Mouse (Mus musculus) stomach, postnatal 0 days (tissue): ENCODE measurements at regions not wholly inside any gene's neighbourhood (a gene's known extent, or its start where the extent isn't known, plus 50 kb on each side); places are given as distances from the start of the nearest gene placed in this dataset.

Source experiments
- CTCF ChIP-seq: IDR thresholded peaks from 2 replicates; pipeline ENCODE4 v1.5.1; 2016; ENCODE audit warnings: antibody characterized with exemption, low read depth, mild to moderate bottlenecking, moderate library complexity
- EP300 ChIP-seq: optimal IDR thresholded peaks from 2 replicates; pipeline ENCODE3; 2016; ENCODE audit warnings: antibody characterized with exemption

DNA sequence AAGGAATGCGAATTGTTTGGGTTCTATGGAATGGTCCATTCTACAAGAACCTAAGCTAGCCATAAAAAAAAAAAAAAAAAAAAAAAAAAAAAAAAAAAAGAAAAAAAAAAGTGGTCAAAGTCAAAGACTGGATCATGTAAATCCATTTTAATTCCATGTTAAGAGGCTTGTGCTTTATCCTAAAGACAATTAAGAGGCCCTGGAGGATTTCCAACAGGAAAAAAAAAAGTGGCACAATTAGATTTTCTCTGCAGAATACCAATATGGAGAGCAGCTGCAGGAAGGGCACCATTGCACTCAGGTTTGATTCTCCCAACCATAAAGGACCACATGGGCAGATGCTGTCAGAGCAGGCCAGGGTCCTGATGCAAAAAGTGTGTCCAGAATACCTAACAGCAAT, 51.9 kb upstream of the Samd3 start:
- TF ChIP-seq CTCF (no peak), EP300 (no peak)
